Mouse (Mus musculus) lung, embryonic 15.5 days (tissue): ENCODE data around the gene Zkscan4. TPM values are rescaled to one million over a fixed set of nuclear protein-coding genes. Genes with fewer than 3 reads are reported as not detected.
A peak's percentile ranks its signal among the peaks of the same experiment; 100 is the strongest.
"Not testable (repeated sequence)": the region's sequence is repeated elsewhere in the genome, so short reads cannot be mapped to it uniquely, and the experiment has no call there.

Experiments used
- ATAC-seq: fragments of 200-750 bp; cut with Nextera tagmentation; 2 replicates; pipeline ENCODE4 v1.8.0; 2017; ENCODE audit warnings: moderate number of reproducible peaks, borderline replicate concordance; ENCODE audit not compliant: low FRiP score, low TSS enrichment; ENCODE audit errors: extremely low read depth
- H3K27ac ChIP-seq: fragments of 300-500 bp; sonication (generic); 2 replicates; pipeline ENCODE4 v1.5.1; 2015; ENCODE audit warnings: moderate library complexity, mild to moderate bottlenecking, inconsistent platforms
- H3K27me3 ChIP-seq: fragments of 300-500 bp; sonication (generic); 2 replicates; pipeline ENCODE4 v1.6.1; 2015; ENCODE audit warnings: inconsistent platforms
- H3K36me3 ChIP-seq: fragments of 300-500 bp; sonication (generic); 2 replicates; pipeline ENCODE4 v1.6.1; 2015; ENCODE audit warnings: inconsistent platforms
- H3K4me1 ChIP-seq: fragments of 300-500 bp; sonication (generic); 2 replicates; pipeline ENCODE4 v1.6.1; 2015; ENCODE audit warnings: inconsistent platforms
- H3K4me2 ChIP-seq: fragments of 300-500 bp; sonication (generic); 2 replicates; pipeline ENCODE4 v1.6.1; 2015; ENCODE audit warnings: inconsistent platforms, mild to moderate bottlenecking, moderate library complexity
- H3K4me3 ChIP-seq: fragments of 300-500 bp; sonication (generic); 2 replicates; pipeline ENCODE4 v1.5.1; 2015; ENCODE audit warnings: mild to moderate bottlenecking, inconsistent platforms
- H3K9ac ChIP-seq: fragments of 300-500 bp; sonication (generic); 2 replicates; pipeline ENCODE4 v1.6.1; 2015; ENCODE audit warnings: inconsistent platforms
- H3K9me3 ChIP-seq: fragments of 300-500 bp; sonication (generic); 2 replicates; pipeline ENCODE4 v1.6.1; 2016; ENCODE audit warnings: inconsistent platforms
- WGBS: fragments of 180-500 bp; shearing (Covaris S2); methylation state at CpG from one replicate; pipeline ENCODE4 v1.1.7; 2015; 5-methylcytosine and 5-hydroxymethylcytosine counted together
- polyA plus RNA-seq: library from polyadenylated mRNA; unstranded; fragments of >200 nt; fragmentation: Nextera tagmentation; extraction: Ambion mirVana; gene quantifications from 2 replicates; pipeline ENCODE4 v1.2.1, GENCODE M21; 2015

Gene Zkscan4
- polyA plus RNA-seq, 1 experiment from 2014 or later = 3.4 TPM

DNA sequence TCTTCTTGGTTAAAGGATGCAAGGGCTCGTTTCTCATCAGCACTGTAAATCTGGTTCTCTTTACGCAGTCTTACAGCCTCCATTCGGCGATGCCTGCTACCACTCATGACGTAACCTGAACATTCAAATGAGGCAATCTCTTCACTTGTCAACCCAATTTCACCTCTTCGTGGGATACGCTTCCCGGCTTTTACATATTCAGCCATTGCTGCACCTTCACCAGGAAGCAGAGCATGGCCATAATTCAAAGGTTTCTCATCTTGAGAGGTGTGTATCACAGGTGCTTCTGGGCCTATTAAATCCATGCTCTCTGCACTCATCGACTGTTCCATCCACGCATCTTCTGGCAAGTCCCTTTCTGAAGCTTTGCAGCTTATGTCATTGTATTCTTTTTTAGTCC is 11.4 kb upstream of the Zkscan4 start:
- H3K4me3 ChIP-seq = no peak overlapping the region
- 82% methylated on average over 10 of the region's 10 CpGs for WGBS
- H3K27me3 ChIP-seq = no peaks in the 10 kb centered on the region
- H3K27ac ChIP-seq = no peak overlapping the region
- no peak overlapping the region for H3K9ac ChIP-seq
- H3K4me1 ChIP-seq = peaks cover 10% of the 10 kb centered on the region; the same call in 1 of the 2 replicates
- no peak overlapping the region for H3K4me2 ChIP-seq
- H3K36me3 ChIP-seq = no peaks in the 10 kb centered on the region
- no peak for ATAC-seq
- H3K9me3 ChIP-seq = no peaks in the 10 kb centered on the region

DNA sequence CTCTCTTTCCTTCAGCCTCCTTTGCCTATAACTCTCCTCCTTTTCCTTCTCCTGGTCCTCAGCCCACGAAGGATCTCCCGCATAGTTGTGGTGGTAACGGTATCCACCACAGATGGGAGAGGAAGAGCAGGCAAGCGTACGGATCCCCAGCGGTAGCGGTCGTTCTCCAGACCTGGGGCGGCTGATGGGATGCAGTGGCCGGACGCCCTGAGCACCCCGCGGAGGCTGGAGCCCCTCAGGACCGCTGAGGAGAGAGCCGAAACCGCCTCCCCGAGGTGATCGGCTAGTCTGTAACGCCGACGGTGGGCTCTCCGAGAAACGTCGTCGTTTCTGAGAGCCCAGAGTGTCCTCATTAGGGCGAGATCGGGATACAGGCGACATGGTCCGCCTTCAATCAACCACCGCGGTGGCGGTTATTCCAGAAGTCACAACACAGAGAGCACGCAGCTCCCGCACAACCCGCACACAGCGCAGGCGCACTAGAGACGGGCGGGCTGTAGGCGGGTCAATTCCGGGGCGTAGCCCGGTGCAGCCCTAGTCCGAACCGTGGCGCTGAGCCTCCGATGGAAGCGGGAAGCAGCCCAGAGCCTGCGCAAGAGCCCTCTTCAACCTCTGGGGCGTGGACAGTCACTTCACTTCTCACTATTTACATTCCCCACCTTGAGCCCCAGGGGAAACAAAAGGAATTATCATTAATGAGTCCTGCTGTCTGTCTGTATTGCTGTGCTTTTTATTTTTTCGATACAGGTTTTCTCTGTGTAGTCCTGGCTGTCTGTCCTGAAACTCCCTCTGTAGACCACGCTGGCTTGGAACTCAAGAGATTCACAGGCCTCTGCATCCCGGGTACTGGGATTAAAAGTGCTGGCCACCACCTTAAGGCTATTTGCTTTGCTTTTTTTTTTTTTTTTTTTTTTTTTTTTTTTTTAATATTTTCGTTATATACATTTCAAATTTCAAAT is 10.4 kb upstream of the Zkscan4 start, which contains the start of gene Nkapl:
Gene Nkapl, minus strand, starts transcription at position 449 of the 959 bp plus-strand sequence.
- WGBS = 1% methylated on average over 54 of the region's 54 CpGs
- H3K27me3 ChIP-seq = no peaks in the 10 kb centered on the region
- no peaks in the 10 kb centered on the region for H3K9me3 ChIP-seq
- H3K9ac ChIP-seq = peak within 1 kb of the TSS; percentile 49
- peak within 1 kb of the TSS; percentile 60 for H3K4me3 ChIP-seq
- peak within 1 kb of the TSS; percentile 98 for H3K4me2 ChIP-seq
- peaks cover 10% of the 10 kb centered on the region; the same call in 1 of the 2 replicates for H3K4me1 ChIP-seq
- peak; percentile 98 for ATAC-seq
- peak within 1 kb of the TSS; percentile 38 for H3K27ac ChIP-seq
- no peaks in the 10 kb centered on the region for H3K36me3 ChIP-seq

GRCm38 (mm10) chr13:21469097-21469496 is 9.6 kb upstream of the Zkscan4 start:
- no peak for ATAC-seq
- Histone ChIP-seq H3K4me1 (peaks cover 10% of the 10 kb centered on the region; the same call in 1 of the 2 replicates), H3K4me3 (no peak overlapping the region), H3K27ac (no peak overlapping the region), H3K4me2 (peak overlapping the region; percentile 98), H3K9me3 (no peaks in the 10 kb centered on the region), H3K27me3 (no peaks in the 10 kb centered on the region), H3K36me3 (no peaks in the 10 kb centered on the region), H3K9ac (no peak overlapping the region)
- 22% methylated on average over 9 of the region's 9 CpGs for WGBS

GRCm38 (mm10) chr13:21472427-21472826 is 6.3 kb upstream of the Zkscan4 start:
- no peaks in the 10 kb centered on the region for H3K36me3 ChIP-seq
- no peak overlapping the region for H3K4me2 ChIP-seq
- no peak overlapping the region for H3K27ac ChIP-seq
- WGBS = 37% methylated on average over 4 of the region's 4 CpGs
- H3K27me3 ChIP-seq = no peaks in the 10 kb centered on the region
- no peak overlapping the region for H3K9ac ChIP-seq
- no peak for ATAC-seq
- H3K4me3 ChIP-seq = no peak overlapping the region
- peaks cover 10% of the 10 kb centered on the region; the same call in 1 of the 2 replicates for H3K4me1 ChIP-seq
- no peaks in the 10 kb centered on the region for H3K9me3 ChIP-seq

DNA sequence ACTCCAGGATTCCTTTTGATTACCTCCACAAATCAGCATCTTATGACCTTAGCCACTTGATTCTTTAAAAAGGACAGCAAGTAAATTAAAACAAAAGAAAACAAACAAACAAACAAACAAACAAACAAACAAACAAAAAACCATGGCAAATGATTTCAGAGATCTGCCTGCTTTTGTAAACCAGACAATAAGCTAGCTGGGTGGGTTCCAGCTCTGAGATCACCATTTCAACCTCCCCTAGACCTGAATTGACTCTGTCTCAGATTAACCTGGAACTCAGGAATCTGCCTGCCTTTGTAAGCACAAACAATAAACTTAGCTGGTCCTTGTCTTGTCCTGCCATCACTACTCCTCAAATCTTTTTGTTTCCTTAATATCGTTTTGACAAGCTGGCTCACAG is 8.2 kb downstream of the Zkscan4 start:
- Histone ChIP-seq H3K27me3 (no peaks in the 10 kb centered on the region), H3K4me1 (no peaks in the 10 kb centered on the region), H3K9ac (no peak overlapping the region), H3K4me2 (no peak overlapping the region), H3K27ac (no peak overlapping the region), H3K4me3 (no peak overlapping the region), H3K36me3 (peaks cover 6% of the 10 kb centered on the region; the same call in 1 of the 2 replicates), H3K9me3 (no peaks in the 10 kb centered on the region)
- 86% methylated on average over 1 of the region's 1 CpGs for WGBS
- ATAC-seq = no peak

DNA sequence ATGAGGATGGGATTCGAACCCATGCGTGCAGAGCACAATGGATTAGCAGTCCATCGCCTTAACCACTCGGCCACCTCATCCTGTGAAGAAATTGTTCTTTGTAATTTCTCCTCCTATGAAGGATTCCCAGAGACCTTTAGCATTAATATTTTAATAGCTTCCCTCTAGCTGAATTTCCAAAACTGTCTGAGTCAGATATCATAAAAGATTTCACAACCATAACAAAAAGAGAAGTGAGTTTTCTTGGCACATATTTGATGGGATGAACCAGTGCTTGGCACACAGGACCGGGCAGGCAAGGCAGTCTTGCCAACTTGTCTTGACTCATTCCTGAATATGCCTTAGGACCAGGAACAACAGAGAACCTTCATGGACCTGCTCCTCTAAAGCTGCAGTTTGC is 14.1 kb downstream of the Zkscan4 start:
- no peak overlapping the region for H3K9ac ChIP-seq
- WGBS = 90% methylated on average over 5 of the region's 5 CpGs
- no peaks in the 10 kb centered on the region for H3K9me3 ChIP-seq
- no peak overlapping the region for H3K4me3 ChIP-seq
- no peaks in the 10 kb centered on the region for H3K36me3 ChIP-seq
- H3K4me2 ChIP-seq = no peak overlapping the region
- H3K27ac ChIP-seq = no peak overlapping the region
- no peaks in the 10 kb centered on the region for H3K4me1 ChIP-seq
- H3K27me3 ChIP-seq = no peaks in the 10 kb centered on the region
- ATAC-seq = no peak

- H3K4me1 ChIP-seq = no peaks in the 10 kb centered on the region
- no peak within 1 kb of the TSS for H3K4me2 ChIP-seq
- no peaks in the 10 kb centered on the region for H3K9me3 ChIP-seq
- WGBS = 91% methylated on average over 21 of the region's 21 CpGs
- H3K4me3 ChIP-seq = no peak within 1 kb of the TSS
- ATAC-seq = no peak
- no peak within 1 kb of the TSS for H3K9ac ChIP-seq
- H3K36me3 ChIP-seq = no peaks in the 10 kb centered on the region
- H3K27me3 ChIP-seq = no peaks in the 10 kb centered on the region
- no peak within 1 kb of the TSS for H3K27ac ChIP-seq
Measured at GRCm38 (mm10) chr13:21495080-21495479, 16.4 kb downstream of the Zkscan4 start, which contains the start of gene AK157302. Gene AK157302, plus strand, starts transcription at chr13:21495223.

GRCm38 (mm10) chr13:21501182-21501581 is 22.5 kb downstream of the Zkscan4 start, which contains the start of gene Gm11273:
Gene Gm11273, minus strand, starts transcription at chr13:21501418.
- 91% methylated on average over 17 of the region's 17 CpGs for WGBS
- not testable (repeated sequence) for H3K36me3 ChIP-seq, H3K4me1 ChIP-seq, H3K9me3 ChIP-seq, ATAC-seq, H3K9ac ChIP-seq, H3K27ac ChIP-seq, H3K4me2 ChIP-seq, H3K4me3 ChIP-seq, H3K27me3 ChIP-seq

- no peaks in the 10 kb centered on the region for H3K9me3 ChIP-seq
- no peak for ATAC-seq
- H3K9ac ChIP-seq = no peak overlapping the region
- no peaks in the 10 kb centered on the region for H3K36me3 ChIP-seq
- no peaks in the 10 kb centered on the region for H3K4me1 ChIP-seq
- no peak overlapping the region for H3K27ac ChIP-seq
- H3K4me2 ChIP-seq = no peak overlapping the region
- no peaks in the 10 kb centered on the region for H3K27me3 ChIP-seq
- 88% methylated on average over 5 of the region's 5 CpGs for WGBS
- no peak overlapping the region for H3K4me3 ChIP-seq
Measured at GRCm38 (mm10) chr13:21502296-21502695, 23.6 kb downstream of the Zkscan4 start.

DNA sequence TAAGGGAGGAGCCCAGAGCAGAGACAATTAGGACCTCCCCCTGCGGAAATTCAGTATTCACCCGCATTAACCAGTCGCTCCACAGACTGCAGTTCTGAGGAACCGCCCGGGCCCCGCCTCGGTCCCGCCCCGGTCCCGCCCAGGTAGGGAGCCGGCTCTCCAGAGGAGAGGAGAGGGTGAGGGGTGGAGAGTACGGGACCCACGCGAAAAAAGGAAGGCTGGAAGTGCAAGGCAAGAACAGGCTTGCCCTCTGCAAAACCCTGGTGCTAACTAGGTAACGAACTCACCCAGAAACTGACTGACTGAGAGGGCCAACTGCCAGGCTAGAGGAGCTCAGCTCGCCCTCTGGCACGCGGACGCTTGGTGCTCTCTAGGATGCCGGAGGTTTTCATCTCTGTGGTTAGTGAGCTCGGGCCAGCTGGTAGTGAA is 27.5 kb downstream of the Zkscan4 start:
- Histone ChIP-seq H3K4me3 (peak overlapping the region; percentile 67), H3K4me2 (peak overlapping the region; percentile 56), H3K27ac (peak overlapping the region; percentile 89), H3K27me3 (no peaks in the 10 kb centered on the region), H3K36me3 (no peaks in the 10 kb centered on the region), H3K9me3 (no peaks in the 10 kb centered on the region), H3K4me1 (no peaks in the 10 kb centered on the region), H3K9ac (peak overlapping the region; percentile 61)
- 1% methylated on average over 21 of the region's 21 CpGs for WGBS
- ATAC-seq = peak; percentile 100

GRCm38 (mm10) chr13:21530136-21530535 is 51.4 kb downstream of the Zkscan4 start:
- Histone ChIP-seq H3K36me3 (peaks cover 10% of the 10 kb centered on the region), H3K4me1 (peaks cover 3% of the 10 kb centered on the region; the same call in 1 of the 2 replicates), H3K4me3 (peak overlapping the region; percentile 85), H3K9ac (no peak overlapping the region), H3K27me3 (no peaks in the 10 kb centered on the region), H3K27ac (no peak overlapping the region), H3K4me2 (peak overlapping the region; percentile 74), H3K9me3 (no peaks in the 10 kb centered on the region)
- 32% methylated on average over 7 of the region's 7 CpGs for WGBS
- no peak for ATAC-seq

DNA sequence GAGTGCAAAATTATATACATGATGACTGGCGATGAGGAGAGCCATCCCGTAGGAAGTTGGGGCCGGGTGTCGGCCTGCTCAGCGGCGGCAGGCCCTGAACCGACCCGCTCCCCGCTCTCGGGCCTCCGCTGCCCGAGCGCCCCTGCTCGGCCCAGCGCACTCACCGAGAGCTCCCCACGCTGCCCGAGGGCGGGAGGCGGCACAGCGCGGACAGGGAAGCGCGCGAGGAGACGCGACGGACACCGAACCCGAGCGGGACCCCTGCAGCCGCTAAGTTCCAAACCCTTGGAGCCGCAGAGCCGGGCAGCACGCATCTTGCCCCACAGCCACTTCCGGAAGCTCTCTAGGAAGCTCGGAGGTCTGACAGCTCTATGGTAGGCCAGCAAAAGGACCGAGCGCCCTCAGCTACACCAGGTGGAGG is 52.1 kb downstream of the Zkscan4 start, which contains the start of gene Zkscan8:
Gene Zkscan8, minus strand, starts transcription at position 340 of the 421 bp plus-strand sequence.
- peak; percentile 96 for ATAC-seq
- Histone ChIP-seq H3K4me1 (peaks cover 3% of the 10 kb centered on the region; the same call in 1 of the 2 replicates), H3K4me3 (peak within 1 kb of the TSS; percentile 85), H3K9me3 (no peaks in the 10 kb centered on the region), H3K4me2 (peak within 1 kb of the TSS; percentile 74), H3K27me3 (no peaks in the 10 kb centered on the region), H3K9ac (peak within 1 kb of the TSS; percentile 99), H3K27ac (peak within 1 kb of the TSS; percentile 93), H3K36me3 (peaks cover 5% of the 10 kb centered on the region)
- WGBS = under 1% methylated on average over 27 of the region's 39 CpGs
